Mouse (Mus musculus): ENCODE data around the gene Cnr2.

- TF ChIP-seq CTCF (IDR thresholded peaks at IDR 0.05; ENCODE audit: low read depth, low read length) (no peak), POLR2A (IDR thresholded peaks at IDR 0.05; ENCODE audit: insufficient read depth, low read length) (no peak), EP300 (IDR thresholded peaks at IDR 0.05; ENCODE audit: insufficient read depth, low read depth, low read length) (no peak)
These were observed 14.6 kb upstream of the Cnr2 start for GRCm38 (mm10) chr4:135880576-135880975.
